Comparison of ENCODE assay signal across 22 mouse cellular contexts in the genomic region with DNA sequence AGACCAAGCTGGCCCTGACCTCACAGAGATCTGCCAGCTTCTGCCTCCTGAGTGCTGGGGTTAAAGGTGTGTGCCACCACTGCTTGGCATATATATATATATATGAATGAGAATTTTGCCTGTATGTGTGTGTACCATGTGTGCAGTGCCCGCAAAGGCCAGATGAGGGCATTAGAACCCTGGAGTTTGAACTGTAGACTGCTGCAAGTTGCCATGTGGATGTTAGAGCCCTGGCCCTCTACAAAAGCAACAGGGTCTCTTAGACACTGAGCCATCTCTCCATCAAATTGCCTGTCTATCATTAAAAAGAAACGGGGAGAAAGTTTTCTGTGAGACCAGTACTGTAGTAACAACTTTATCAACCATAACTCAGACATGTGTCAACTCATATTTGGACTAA. TPM values are rescaled to one million over a fixed set of nuclear protein-coding genes. Genes with fewer than 3 reads are reported as not detected.
A peak's percentile ranks its signal among the peaks of the same experiment; 100 is the strongest.
DNase-seq lines count a peak whose midpoint lies in the region; ATAC-seq and TF ChIP-seq lines count a peak whose summit lies in the region.
"Had no signal": no experiment of that assay in that cellular context is flagged by ENCODE, and none has a peak within 500 bp of the region (broad histone marks: within the 10 kb centered on the region; RNA-seq: fewer than 3 reads in every experiment).

No protein-coding gene starts in this region.

- H3K4me3 ChIP-seq in hindbrain, postnatal 0 days (ENCODE audit: low read length), result no peak overlapping the region
- H3K4me3 ChIP-seq in hindbrain, embryonic 14.5 days (replicated peaks; ENCODE audit: low read length), result no peak overlapping the region
- H3K4me3 ChIP-seq in lung, postnatal 0 days (ENCODE audit: low read depth, low read length), result no peak overlapping the region
- H3K4me3 ChIP-seq in stomach, postnatal 0 days (ENCODE audit: low read depth, low read length), result no peak overlapping the region
- H3K4me3 ChIP-seq: forebrain, embryonic 12.5 days; stomach, embryonic 15.5 days had no signal

- H3K27ac ChIP-seq in hindbrain, postnatal 0 days, result no peak overlapping the region
- H3K27ac ChIP-seq in hindbrain, embryonic 14.5 days, result no peak overlapping the region
- no peak overlapping the region for H3K27ac ChIP-seq in lung, postnatal 0 days (ENCODE audit: low read length)
- H3K27ac ChIP-seq in stomach, postnatal 0 days (replicated peaks), result no peak overlapping the region
- H3K27ac ChIP-seq: forebrain, embryonic 12.5 days; stomach, embryonic 15.5 days had no signal

- no peaks in the 10 kb centered on the region for H3K36me3 ChIP-seq in hindbrain, postnatal 0 days (ENCODE audit: insufficient read depth, low read length)
- no peaks in the 10 kb centered on the region for H3K36me3 ChIP-seq in hindbrain, embryonic 14.5 days (replicated peaks; ENCODE audit: control insufficient read depth, insufficient read depth)
- no peaks in the 10 kb centered on the region for H3K36me3 ChIP-seq in lung, postnatal 0 days (ENCODE audit: insufficient read depth, low read length)
- no peaks in the 10 kb centered on the region for H3K36me3 ChIP-seq in stomach, postnatal 0 days (ENCODE audit: control insufficient read depth, insufficient read depth, low read length)
- H3K36me3 ChIP-seq: forebrain, embryonic 12.5 days; stomach, embryonic 15.5 days had no signal

- no peak for TF ChIP-seq EP300 in lung, postnatal 0 days (IDR thresholded peaks at IDR 0.05)
- TF ChIP-seq EP300 in stomach, postnatal 0 days (optimal IDR thresholded peaks at IDR 0.05), result no peak

- no peak overlapping the region for H3K4me2 ChIP-seq in hindbrain, postnatal 0 days (ENCODE audit: low read depth, low read length)
- no peak overlapping the region for H3K4me2 ChIP-seq in hindbrain, embryonic 14.5 days (replicated peaks)
- no peak overlapping the region for H3K4me2 ChIP-seq in lung, postnatal 0 days (replicated peaks; ENCODE audit: low read depth, low read length)
- H3K4me2 ChIP-seq in stomach, postnatal 0 days (replicated peaks; ENCODE audit: low read depth), result no peak overlapping the region
- H3K4me2 ChIP-seq: forebrain, embryonic 12.5 days; liver, embryonic 11.5 days; stomach, embryonic 15.5 days had no signal

- ATAC-seq in hindbrain, postnatal 0 days, result no peak
- ATAC-seq in hindbrain, embryonic 14.5 days (ENCODE audit: low FRiP score), result no peak
- ATAC-seq in lung, postnatal 0 days, result no peak
- ATAC-seq in stomach, postnatal 0 days (ENCODE audit: low FRiP score, low TSS enrichment), result no peak
- ATAC-seq: activated CD4-positive, CD25-positive, alpha-beta regulatory T cell, adult 4 months; hindbrain, embryonic 16.5 days had no signal

- WGBS in hindbrain, postnatal 0 days, result 82% methylated on average over 2 of the region's 2 CpGs
- 94% methylated on average over 2 of the region's 2 CpGs for WGBS in hindbrain, embryonic 14.5 days
- WGBS in lung, postnatal 0 days, result 75% methylated on average over 2 of the region's 2 CpGs
- WGBS in stomach, postnatal 0 days, result 62% methylated on average over 2 of the region's 2 CpGs

- no peaks in the 10 kb centered on the region for H3K9me3 ChIP-seq in hindbrain, postnatal 0 days (ENCODE audit: low read length)
- H3K9me3 ChIP-seq in hindbrain, embryonic 14.5 days (ENCODE audit: control insufficient read depth, low read length), result no peaks in the 10 kb centered on the region
- no peaks in the 10 kb centered on the region for H3K9me3 ChIP-seq in lung, postnatal 0 days (ENCODE audit: low read length)
- H3K9me3 ChIP-seq in stomach, postnatal 0 days (ENCODE audit: control insufficient read depth, low read length), result no peaks in the 10 kb centered on the region
- H3K9me3 ChIP-seq: forebrain, embryonic 12.5 days; stomach, embryonic 15.5 days had no signal

- no peaks in the 10 kb centered on the region for H3K4me1 ChIP-seq in hindbrain, postnatal 0 days (ENCODE audit: insufficient read depth, low read length)
- H3K4me1 ChIP-seq in hindbrain, embryonic 14.5 days (replicated peaks; ENCODE audit: control insufficient read depth, insufficient read depth, low read length), result peaks cover 4% of the 10 kb centered on the region; the same call in 1 of the 2 replicates
- 0 out of 2 replicates have a peak, but pooled peaks cover 3% of the 10 kb centered on the region for H3K4me1 ChIP-seq in lung, postnatal 0 days (ENCODE audit: insufficient read depth, low read depth, low read length)
- no peaks in the 10 kb centered on the region for H3K4me1 ChIP-seq in stomach, postnatal 0 days (replicated peaks; ENCODE audit: control insufficient read depth, insufficient read depth)

- peak; percentile 37 for TF ChIP-seq CTCF in hindbrain, postnatal 0 days (IDR thresholded peaks at IDR 0.05; ENCODE audit: low read depth)
- TF ChIP-seq CTCF in lung, postnatal 0 days (IDR thresholded peaks at IDR 0.05), result 0 out of 2 replicates have a peak, but pooled peaks have one; percentile 3
- peak; percentile 27 for TF ChIP-seq CTCF in stomach, postnatal 0 days (IDR thresholded peaks at IDR 0.05; ENCODE audit: low read depth)

- DNase-seq in hindbrain, postnatal 0 days (ENCODE audit: low spot score), result no peak
- DNase-seq in hindbrain, embryonic 14.5 days (ENCODE audit: low spot score), result no peak
- no peak for DNase-seq in lung, postnatal 0 days (ENCODE audit: low spot score)
- DNase-seq in lung, postnatal 25 days (ENCODE audit: low spot score), result no peak
- DNase-seq in ES-CJ7 (ENCODE audit: low read depth, low spot score), result peak; percentile 55
- DNase-seq in stomach, postnatal 0 days (ENCODE audit: low spot score), result no peak
- no peak for DNase-seq in cerebellum, adult 9-11 months
- DNase-seq: adrenal gland, postnatal 25 days; cerebellum, adult 2 months; gastrocnemius, postnatal 25 days; heart, postnatal 10 days; kidney, adult 8-10 months; layer of hippocampus, postnatal 36 days; spleen, adult 18-20 months; thymus, postnatal 36 days had no signal

- no peak overlapping the region for H3K9ac ChIP-seq in hindbrain, postnatal 0 days (replicated peaks; ENCODE audit: low read length)
- H3K9ac ChIP-seq in hindbrain, embryonic 14.5 days, result no peak overlapping the region
- no peak overlapping the region for H3K9ac ChIP-seq in lung, postnatal 0 days (replicated peaks; ENCODE audit: low read depth)
- H3K9ac ChIP-seq in stomach, postnatal 0 days (ENCODE audit: low read length), result no peak overlapping the region
- H3K9ac ChIP-seq: forebrain, embryonic 12.5 days; stomach, embryonic 15.5 days had no signal

- H3K27me3 ChIP-seq in hindbrain, postnatal 0 days (ENCODE audit: insufficient read depth, low read length), result no peaks in the 10 kb centered on the region
- H3K27me3 ChIP-seq in hindbrain, embryonic 14.5 days (ENCODE audit: control insufficient read depth, insufficient read depth, low read length), result no peaks in the 10 kb centered on the region
- no peaks in the 10 kb centered on the region for H3K27me3 ChIP-seq in lung, postnatal 0 days (replicated peaks; ENCODE audit: insufficient read depth, low read length)
- H3K27me3 ChIP-seq in stomach, postnatal 0 days (ENCODE audit: control insufficient read depth, insufficient read depth, low read length), result no peaks in the 10 kb centered on the region
- H3K27me3 ChIP-seq: forebrain, embryonic 12.5 days; stomach, embryonic 15.5 days had no signal

RNA-seq across cellular contexts. Expression of gene Dnah7c, which starts 3.0 kb away (rescaled TPM):
- 0.22 and 0.52 TPM in 2 replicates for total RNA-seq in hindbrain, postnatal 0 days (2014; rRNA removed)
- polyA plus RNA-seq in hindbrain, postnatal 0 days (2015; fragmentation: Nextera tagmentation; extraction: Ambion mirVana), result 0.11 and 0.18 TPM in 2 replicates
- polyA plus RNA-seq in hindbrain, embryonic 14.5 days (2014; fragmentation: Nextera tagmentation; extraction: Ambion mirVana), result 0.23 and 0.33 TPM in 2 replicates
- 0.23 and 0.40 TPM in 2 replicates for polyA plus RNA-seq in lung, postnatal 0 days (2015; fragmentation: Nextera tagmentation; extraction: Ambion mirVana)
- polyA plus RNA-seq in stomach, postnatal 0 days (2015; fragmentation: Nextera tagmentation; extraction: Ambion mirVana), result 0.01 and 0.02 TPM in 2 replicates
- total RNA-seq: gastrocnemius, postnatal 25 days; megakaryocyte, adult 5-6 weeks had no signal
- polyA plus RNA-seq: activated CD4-positive, CD25-positive, alpha-beta regulatory T cell, adult 4 months; large intestine, adult 2 months had no signal
